ENCODE assay signal across 20 mouse cellular contexts in the genomic region with DNA sequence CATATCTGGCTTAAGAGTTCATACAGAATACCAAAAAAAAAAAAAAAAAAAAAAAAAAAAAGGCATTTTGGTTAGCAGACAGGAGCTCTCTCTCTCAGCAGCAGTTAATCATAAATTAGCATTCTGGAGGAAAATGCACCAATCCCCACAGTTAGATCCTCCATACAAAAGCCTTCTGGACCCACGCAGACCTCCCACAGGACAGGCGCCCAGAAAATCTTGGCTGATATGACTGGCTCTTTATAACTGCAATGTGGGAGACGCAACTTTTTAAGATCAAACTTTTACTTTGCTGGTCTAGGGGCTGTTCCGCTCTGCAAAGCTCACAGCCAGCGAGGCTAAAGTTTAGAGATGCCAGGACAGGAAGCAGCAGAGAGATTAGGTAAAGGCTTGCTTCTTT. TPM values are rescaled to one million over a fixed set of nuclear protein-coding genes. Genes with fewer than 3 reads are reported as not detected.
DNase-seq lines count a peak whose midpoint lies in the region; ATAC-seq lines count a peak whose summit lies in the region.
"Had no signal": no experiment of that assay in that cellular context is flagged by ENCODE, and none has a peak within 500 bp of the region (broad histone marks: within the 10 kb centered on the region; RNA-seq: fewer than 3 reads in every experiment).

No protein-coding gene starts in this region.

- WGBS in hindbrain, embryonic 11.5 days, result 94% methylated on average over 5 of the region's 5 CpGs
- WGBS in hindbrain, embryonic 12.5 days, result 87% methylated on average over 5 of the region's 5 CpGs

- H3K36me3 ChIP-seq in hindbrain, embryonic 11.5 days (ENCODE audit: control insufficient read depth, insufficient read depth, low read length), result no peaks in the 10 kb centered on the region
- no peaks in the 10 kb centered on the region for H3K36me3 ChIP-seq in hindbrain, embryonic 12.5 days
- H3K36me3 ChIP-seq: liver, embryonic 12.5 days; neural tube, embryonic 15.5 days had no signal

- no peak for DNase-seq in cerebellum, adult 11 months
- peak; percentile 64 to 82 for DNase-seq in layer of hippocampus, adult 18-20 months (ENCODE audit: low spot score in 2 of 2)
- DNase-seq in layer of hippocampus, postnatal 10 days (ENCODE audit: low spot score in 2 of 2), result no peak
- peak; percentile 79 for DNase-seq in brain, adult 2 months (ENCODE audit: low read depth, low spot score)
- DNase-seq in lung, postnatal 25 days (ENCODE audit: low spot score), result peak; percentile 1
- DNase-seq in hindbrain, embryonic 11.5 days (ENCODE audit: low spot score), result no peak
- DNase-seq: cerebellum, adult 9-11 months; embryo, embryonic 11 days; heart, adult 11 months; kidney, adult 8-10 months; retina, postnatal 1 day; thymus, adult 2 months had no signal

- no peaks in the 10 kb centered on the region for H3K4me1 ChIP-seq in hindbrain, embryonic 11.5 days (replicated peaks; ENCODE audit: control insufficient read depth, insufficient read depth, low read length)
- no peaks in the 10 kb centered on the region for H3K4me1 ChIP-seq in hindbrain, embryonic 12.5 days
- H3K4me1 ChIP-seq: liver, embryonic 12.5 days; megakaryocyte, embryonic 14.5 days; neural tube, embryonic 15.5 days had no signal

- no peaks in the 10 kb centered on the region for H3K9me3 ChIP-seq in hindbrain, embryonic 11.5 days (ENCODE audit: control insufficient read depth, low read length)
- H3K9me3 ChIP-seq in hindbrain, embryonic 12.5 days (replicated peaks), result no peaks in the 10 kb centered on the region
- H3K9me3 ChIP-seq: liver, embryonic 12.5 days; neural tube, embryonic 15.5 days had no signal

- H3K27me3 ChIP-seq in hindbrain, embryonic 11.5 days (ENCODE audit: control insufficient read depth, insufficient read depth, low read length), result no peaks in the 10 kb centered on the region
- no peaks in the 10 kb centered on the region for H3K27me3 ChIP-seq in hindbrain, embryonic 12.5 days
- H3K27me3 ChIP-seq: CH12.LX; liver, embryonic 12.5 days; megakaryocyte, embryonic 14.5 days; neural tube, embryonic 15.5 days had no signal

- H3K4me3 ChIP-seq in hindbrain, embryonic 11.5 days (ENCODE audit: low read depth, low read length), result no peak overlapping the region
- H3K4me3 ChIP-seq in hindbrain, embryonic 12.5 days, result no peak overlapping the region
- H3K4me3 ChIP-seq: liver, embryonic 12.5 days; megakaryocyte, embryonic 14.5 days; neural tube, embryonic 15.5 days had no signal

- ATAC-seq in cerebellum, adult (ENCODE audit: insufficient number of reproducible peaks, low FRiP score, low TSS enrichment), result 0 out of 2 replicates have a peak, but pooled peaks have one; percentile 40
- ATAC-seq in hindbrain, embryonic 11.5 days (ENCODE audit: low FRiP score), result no peak
- ATAC-seq in hindbrain, embryonic 12.5 days (ENCODE audit: low FRiP score), result no peak
- ATAC-seq: forebrain, embryonic 16.5 days; hindbrain, embryonic 16.5 days; liver, embryonic 12.5 days had no signal

- H3K9ac ChIP-seq in hindbrain, embryonic 11.5 days (ENCODE audit: low read depth, low read length), result no peak overlapping the region
- no peak overlapping the region for H3K9ac ChIP-seq in hindbrain, embryonic 12.5 days
- H3K9ac ChIP-seq: liver, embryonic 12.5 days; neural tube, embryonic 15.5 days had no signal

- no peak overlapping the region for H3K4me2 ChIP-seq in hindbrain, embryonic 11.5 days (replicated peaks; ENCODE audit: low read depth, low read length)
- H3K4me2 ChIP-seq in hindbrain, embryonic 12.5 days (replicated peaks), result no peak overlapping the region
- H3K4me2 ChIP-seq: liver, embryonic 12.5 days; neural tube, embryonic 15.5 days had no signal

- H3K27ac ChIP-seq in hindbrain, embryonic 11.5 days (ENCODE audit: low read depth, low read length), result no peak overlapping the region
- H3K27ac ChIP-seq in hindbrain, embryonic 12.5 days, result no peak overlapping the region
- H3K27ac ChIP-seq: liver, embryonic 12.5 days; neural tube, embryonic 15.5 days had no signal

RNA-seq across cellular contexts. Expression of gene Adcy2, which starts 37.8 kb away (rescaled TPM):
- total RNA-seq in layer of hippocampus, adult 18-20 months (2021), result 100 to 1,000 TPM; 120 to 122 TPM
- total RNA-seq in layer of hippocampus, postnatal 10 days (2021), result 10 to 100 TPM; 69.2 to 73.5 TPM
- polyA plus RNA-seq in hindbrain, embryonic 11.5 days (2014; fragmentation: Nextera tagmentation; extraction: Ambion mirVana), result 2.9 and 3.3 TPM in 2 replicates
- 6.5 and 7.0 TPM in 2 replicates for polyA plus RNA-seq in hindbrain, embryonic 12.5 days (2016; fragmentation: Nextera tagmentation; extraction: Ambion mirVana)
- total RNA-seq: CH12.LX had no signal

Comparison
In these comparisons a context has a peak if more than half of its experiments do, and no peak if none do; other contexts are left out.
1. DNase-seq: peak in layer of hippocampus, adult 18-20 months (2 of 2), brain, adult 2 months (single experiment) and lung, postnatal 25 days (single experiment); none in cerebellum, adult 11 months (single experiment), layer of hippocampus, postnatal 10 days (0 of 2) and hindbrain, embryonic 11.5 days (single experiment).